Mouse (Mus musculus): ENCODE results near the gene Polr3gl.

DNA sequence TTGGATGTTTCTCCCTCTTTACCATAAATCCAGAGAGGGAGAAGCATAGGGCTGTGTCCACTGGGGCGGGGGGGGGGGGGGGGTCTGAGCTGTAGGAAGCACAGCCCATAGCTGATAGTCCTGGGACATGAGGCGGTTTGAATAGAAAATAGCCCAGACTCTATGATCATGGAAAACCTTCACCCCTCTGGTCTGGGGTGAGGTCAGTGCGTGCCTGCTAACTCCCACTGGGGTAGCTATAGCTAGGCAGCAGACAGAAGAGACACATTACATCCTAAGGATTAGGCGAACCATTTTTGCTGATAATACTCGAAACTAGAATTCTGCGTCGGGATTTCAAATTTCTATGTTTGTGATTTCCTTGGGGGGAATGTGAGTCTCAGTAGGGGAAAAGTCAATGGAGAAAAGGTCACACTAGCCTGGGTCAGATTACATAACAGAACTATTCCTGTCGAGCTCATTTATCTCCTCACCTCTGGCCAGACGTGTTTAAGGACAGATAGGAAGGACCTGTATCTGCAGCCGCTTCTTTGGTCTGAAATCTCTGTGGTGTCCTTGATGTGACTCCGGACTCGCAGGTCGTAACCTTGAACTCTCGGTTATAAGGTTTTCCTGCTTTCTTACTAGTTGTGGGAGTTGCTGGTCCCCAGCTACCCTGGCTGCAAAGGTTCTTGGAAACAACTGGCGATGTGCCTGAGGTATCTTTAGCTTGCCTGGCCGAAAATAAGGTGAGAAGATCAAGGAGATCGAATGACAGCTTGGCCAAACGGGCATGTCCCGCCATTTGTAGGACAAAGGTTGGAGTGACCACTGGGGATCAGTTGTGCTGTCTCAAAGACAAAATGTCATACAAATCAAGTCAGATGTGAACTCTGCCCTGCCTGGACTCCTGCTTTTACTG is 20.1 kb downstream of the Polr3gl start:
- TF ChIP-seq CHD2 (IDR thresholded peaks at IDR 0.05; ENCODE audit: low read depth, low read length) (no peak), MAFK (IDR thresholded peaks at IDR 0.05; ENCODE audit: insufficient read depth, low read depth, low read length) (no peak)

All from ES-E14 (cell line).